Mouse (Mus musculus) mouse trophoblast stem cell (cell line): ENCODE measurements around the gene Ndrg2.

Experiments
- in situ Hi-C, 2 experiments: fragments of 300-500 bp; cut with MseI, MboI; formaldehyde crosslinking; loops; 2 replicates in 1 of 2; 3 replicates in 1 of 2; pipeline ENCODE4 v1.15.1; 2025

Gene Ndrg2

GRCm38 (mm10) chr14:51913062-51913959 lies 647 bp downstream of the Ndrg2 start:
- in situ Hi-C loops = loop anchor here in 1 of 2 experiments (5.0 kb wide), 1 partner anchor 89 kb away; no protein-coding TSS in a partner anchor

DNA sequence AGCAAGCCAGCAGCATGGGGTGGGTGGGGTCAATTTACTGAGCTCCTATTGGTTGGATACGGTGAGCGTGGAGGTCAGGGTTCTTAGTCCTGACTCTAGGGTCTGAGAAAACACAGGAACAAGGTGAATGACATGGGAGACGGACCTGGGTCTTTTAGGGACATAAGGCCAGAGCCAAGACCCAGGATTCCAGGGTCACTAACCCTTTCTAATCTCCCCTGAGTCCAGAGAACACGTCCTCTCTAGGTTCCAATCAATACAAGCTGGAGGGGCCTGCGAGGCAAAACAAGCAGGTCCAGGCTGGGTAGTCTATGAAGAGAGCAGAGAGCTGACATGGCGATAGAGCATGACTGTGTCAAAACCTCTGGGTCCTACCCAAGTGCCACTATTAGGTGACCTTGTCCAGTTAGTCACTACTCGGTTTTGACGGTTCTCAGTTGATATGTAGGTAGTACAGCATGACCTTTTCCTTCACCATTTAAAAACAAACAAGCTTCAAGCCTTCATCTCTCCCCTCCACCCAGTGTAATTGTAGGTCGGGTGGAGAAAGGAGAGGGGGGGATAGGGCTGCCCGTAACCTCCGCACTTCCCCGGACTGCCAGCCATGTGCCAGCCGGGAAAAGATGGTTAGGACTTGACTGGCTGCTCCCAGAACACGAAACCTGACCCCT lies 1.4 kb downstream of the Ndrg2 start:
- in situ Hi-C loops = loop anchor here in 1 of 2 experiments (5.0 kb wide), 1 partner anchor 90 kb away; no protein-coding TSS in a partner anchor

GRCm38 (mm10) chr14:51911301-51911700 lies 2.7 kb downstream of the Ndrg2 start:
- in situ Hi-C loops = loop anchor here in 1 of 2 experiments (5.0 kb wide), 1 partner anchor 91 kb away; no protein-coding TSS in a partner anchor

GRCm38 (mm10) chr14:51906102-51906501 lies 7.9 kb downstream of the Ndrg2 start:
- in situ Hi-C loops = loop anchor here in 1 of 2 experiments (10.0 kb wide), 1 partner anchor 99 kb away; no protein-coding TSS in a partner anchor

DNA sequence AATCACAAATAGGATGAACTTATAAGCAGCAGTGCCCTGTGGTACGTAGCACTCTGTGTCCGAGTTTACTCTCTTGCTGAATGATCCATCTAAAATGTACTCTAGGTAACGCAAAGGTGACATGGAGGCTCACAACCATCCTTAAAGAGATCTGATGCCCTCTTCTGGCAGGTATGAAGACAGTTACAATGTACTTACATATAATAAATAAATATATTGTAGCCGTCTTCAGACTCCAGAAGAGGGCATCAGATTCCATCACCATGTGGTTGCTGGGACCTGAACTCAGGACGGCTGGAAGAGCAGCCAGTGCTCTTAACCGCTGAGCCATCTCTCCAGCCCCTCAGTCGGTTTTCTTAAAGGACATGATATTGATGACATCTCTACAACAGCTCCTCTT lies 9.3 kb downstream of the Ndrg2 start:
- in situ Hi-C loops = loop anchor here in 1 of 2 experiments (10.0 kb wide), 1 partner anchor 100 kb away; no protein-coding TSS in a partner anchor

- in situ Hi-C loops = loop anchor here in 1 of 2 experiments (10.0 kb wide), 1 partner anchor 101 kb away; no protein-coding TSS in a partner anchor
Measured at GRCm38 (mm10) chr14:51903782-51904181, 10.2 kb downstream of the Ndrg2 start.

DNA sequence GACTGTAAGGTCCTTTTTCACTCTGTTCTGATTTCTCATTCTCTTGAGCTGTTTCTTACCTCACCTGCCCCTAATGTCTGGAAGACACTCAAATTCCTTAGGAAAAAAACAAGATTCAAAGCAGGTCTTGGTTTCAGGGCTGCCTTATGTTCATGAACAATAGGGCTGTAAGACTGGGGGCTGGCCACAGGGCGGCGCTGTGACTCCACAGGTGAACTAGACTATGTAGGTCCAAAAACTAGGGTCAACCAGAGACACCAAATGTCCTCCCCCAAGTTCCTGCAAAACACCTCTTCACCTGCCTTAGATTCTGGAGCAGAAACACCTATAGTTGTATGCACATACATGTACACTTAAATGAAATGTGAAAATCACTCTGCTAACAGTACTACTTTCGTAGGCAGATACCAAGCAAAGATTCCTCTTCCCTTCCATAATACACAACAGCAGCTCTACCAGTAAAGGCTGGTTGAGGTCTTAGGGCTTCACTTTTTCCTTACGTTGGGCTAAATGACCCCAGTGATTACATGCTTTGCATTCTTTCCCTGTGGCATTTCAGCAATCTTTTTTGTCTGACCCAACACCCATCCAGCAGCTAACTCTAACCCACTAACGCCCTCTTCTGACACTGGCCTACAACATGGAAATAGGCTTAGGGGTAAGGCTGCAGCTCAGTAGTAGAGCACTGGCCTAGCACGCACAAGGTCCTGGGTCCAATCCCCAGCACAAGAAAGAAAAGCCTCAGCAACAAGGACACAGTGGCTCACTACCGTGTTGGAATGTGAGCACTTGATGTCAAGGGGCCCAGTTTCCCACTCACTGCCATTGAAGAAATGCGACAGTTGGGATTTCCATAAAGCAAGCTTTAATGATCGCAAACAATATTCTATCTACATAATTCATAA lies 10.9 kb downstream of the Ndrg2 start:
- in situ Hi-C loops = loop anchor here in 1 of 2 experiments (10.0 kb wide), 1 partner anchor 102 kb away; no protein-coding TSS in a partner anchor

GRCm38 (mm10) chr14:51899351-51899750 lies 14.6 kb downstream of the Ndrg2 start:
- in situ Hi-C loops = no loop called here

DNA sequence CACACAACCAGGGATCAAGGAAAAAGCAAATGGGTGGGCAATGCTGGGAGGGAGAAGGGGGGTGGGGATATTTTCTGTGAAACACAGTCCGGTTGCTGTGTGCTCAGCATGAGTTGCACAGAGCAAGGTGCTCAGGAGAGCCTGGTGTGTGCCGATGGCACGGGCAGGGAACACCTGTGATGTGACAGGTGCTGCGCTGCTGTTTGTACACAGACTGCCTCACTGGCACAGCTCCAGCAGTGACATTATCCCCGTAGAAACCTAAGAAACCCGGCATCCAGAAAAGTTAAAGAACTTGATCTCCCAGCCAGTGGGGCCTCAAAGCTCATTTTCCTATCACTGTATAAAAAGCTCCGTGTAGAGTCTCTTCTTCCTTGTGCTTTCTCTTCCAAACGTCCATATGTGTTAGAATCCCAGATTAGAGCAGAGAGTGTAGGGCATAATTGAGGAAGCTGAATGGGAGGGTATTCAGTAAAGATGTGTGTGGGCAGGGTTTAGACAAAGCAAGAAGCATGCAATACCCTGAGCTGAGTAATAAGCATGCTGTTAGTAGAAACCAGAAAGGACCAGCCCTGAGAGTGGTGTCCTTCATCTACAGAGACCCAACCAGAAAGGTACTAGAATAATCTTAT lies 17.3 kb downstream of the Ndrg2 start:
- in situ Hi-C loops = no loop called here

DNA sequence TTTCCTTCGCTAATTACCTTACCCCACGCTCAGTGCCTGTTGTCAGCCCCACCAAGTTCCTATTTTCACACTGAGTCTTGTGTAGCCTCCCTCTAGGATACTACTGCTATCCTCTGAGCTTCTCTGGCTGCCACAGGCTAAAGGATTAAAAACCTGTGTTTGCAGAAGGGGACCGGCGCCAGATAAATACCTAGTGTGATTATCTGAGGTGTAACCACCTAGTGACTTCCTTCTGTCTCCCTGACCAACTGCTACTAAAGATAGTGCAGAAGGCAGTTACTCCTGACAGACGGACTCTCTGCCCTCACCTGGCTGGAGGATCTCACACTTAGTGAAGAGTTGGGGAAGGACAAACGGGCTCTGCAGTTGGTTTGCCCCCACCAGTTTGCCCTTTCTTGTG lies 17.9 kb downstream of the Ndrg2 start:
- in situ Hi-C loops = no loop called here

GRCm38 (mm10) chr14:51895071-51895470 lies 18.9 kb downstream of the Ndrg2 start:
- in situ Hi-C loops = no loop called here

GRCm38 (mm10) chr14:51893809-51894208 lies 20.1 kb downstream of the Ndrg2 start:
- in situ Hi-C loops = no loop called here

DNA sequence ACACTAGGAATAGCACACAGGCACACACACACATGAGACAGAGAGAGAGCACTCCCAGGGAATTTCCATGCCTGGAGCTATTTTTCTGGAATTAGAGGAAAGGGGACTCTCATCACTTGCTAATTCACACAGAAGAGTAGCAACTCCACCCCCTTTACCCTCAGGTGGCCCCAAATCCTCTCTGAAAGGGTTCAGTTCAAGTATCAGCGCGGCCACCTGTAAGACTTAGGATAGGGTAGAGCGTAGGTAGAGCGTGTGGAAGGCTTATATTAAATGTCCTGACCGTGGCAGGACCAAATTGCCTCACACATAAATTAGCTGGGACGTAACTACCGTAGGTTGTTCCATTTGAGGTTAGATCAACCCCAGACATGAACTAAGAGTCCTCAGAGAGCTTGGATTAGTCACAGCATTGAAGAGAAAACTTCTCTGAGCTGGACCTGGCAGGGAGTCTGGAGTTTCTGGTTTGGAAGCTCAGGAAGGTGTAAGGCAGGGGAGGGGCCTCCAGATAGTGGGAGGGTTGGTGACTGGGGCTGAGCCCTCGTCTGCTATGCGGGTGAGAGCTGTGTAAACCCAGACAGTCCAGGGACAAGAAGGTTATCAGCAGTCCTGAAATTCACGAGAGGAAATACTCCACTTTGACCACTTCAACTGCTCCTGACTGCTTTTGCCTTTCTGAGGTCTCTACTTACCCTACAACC lies 20.7 kb downstream of the Ndrg2 start:
- in situ Hi-C loops = no loop called here

DNA sequence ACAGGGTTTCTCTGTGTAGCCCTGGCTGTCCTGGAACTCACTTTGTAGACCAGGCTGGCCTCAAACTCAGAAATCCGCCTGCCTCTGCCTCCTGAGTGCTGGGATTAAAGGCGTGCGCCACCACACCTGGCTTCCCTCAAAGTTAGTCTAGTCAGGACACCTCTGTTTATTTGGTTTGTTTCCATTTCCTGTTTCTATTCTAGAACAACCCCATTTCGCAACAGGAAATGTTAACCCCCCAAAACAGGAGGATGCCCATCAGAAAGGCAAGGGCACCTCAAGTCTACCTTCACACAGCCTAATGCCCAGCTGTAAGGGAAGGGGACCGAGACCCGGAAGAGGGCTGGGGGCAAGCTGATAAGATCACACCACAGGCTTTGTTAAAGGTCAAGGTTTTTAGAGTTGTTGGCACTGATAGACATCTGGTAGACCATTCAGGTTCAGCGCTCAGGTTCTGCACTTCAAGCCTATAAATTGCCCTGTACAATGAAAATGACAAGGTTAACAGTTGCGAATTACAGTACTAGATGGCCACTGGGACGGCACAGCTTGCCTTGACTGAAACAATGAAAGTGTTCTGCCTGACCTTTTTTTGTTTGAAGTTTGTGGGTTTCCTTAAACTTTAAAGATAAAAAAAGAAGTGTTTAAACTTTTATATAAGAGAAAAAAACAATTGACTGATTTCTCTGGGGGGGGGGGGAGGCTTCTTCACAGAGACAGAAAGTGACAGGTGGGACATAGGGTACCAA lies 21.6 kb downstream of the Ndrg2 start, which contains the start of gene Slc39a2:
TSS of gene Slc39a2 (plus strand) at position 699 of the 749 bp plus-strand sequence.
- in situ Hi-C loops = no loop called here

DNA sequence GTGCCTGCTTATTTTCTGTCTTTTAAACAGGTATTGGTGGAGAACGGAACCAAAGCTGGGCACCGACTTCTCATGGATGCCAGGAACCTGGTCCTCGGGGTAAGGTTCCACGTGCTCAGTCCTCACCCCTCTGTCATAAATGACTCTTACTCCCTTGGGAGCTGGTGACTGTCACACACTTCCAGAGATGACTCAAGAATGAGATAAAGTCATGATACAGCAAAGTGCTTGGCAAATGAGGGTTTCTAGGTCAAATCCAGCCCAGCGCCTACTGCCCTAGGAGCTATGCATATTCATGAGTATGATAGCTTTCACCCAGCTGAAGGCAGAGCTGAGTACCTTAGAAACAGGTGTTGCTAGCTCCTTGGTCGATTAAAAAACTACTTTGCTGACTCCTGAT lies 24.1 kb downstream of the Ndrg2 start:
- in situ Hi-C loops = no loop called here

DNA sequence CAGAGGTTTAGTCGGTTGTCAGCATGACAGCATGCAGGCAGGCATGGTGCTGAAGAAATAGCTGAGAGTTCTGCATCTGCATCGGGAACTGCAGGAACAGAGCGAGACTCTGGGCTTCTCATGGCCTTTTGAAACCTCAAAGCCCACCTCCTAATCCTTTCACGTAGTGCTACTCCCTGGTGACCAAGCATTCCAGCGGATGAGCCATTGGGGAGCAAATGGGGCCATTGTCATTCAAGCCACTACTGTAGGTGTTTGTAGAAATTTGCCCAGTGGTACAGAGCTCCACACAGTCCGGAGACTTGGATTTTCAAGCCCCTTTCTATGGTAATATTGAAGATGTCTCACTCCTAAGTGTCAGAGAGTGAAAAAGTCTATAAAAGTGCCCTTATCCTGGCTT lies 27.9 kb downstream of the Ndrg2 start:
- in situ Hi-C loops = no loop called here

GRCm38 (mm10) chr14:51884598-51885331 lies 29.2 kb downstream of the Ndrg2 start, which contains the start of gene Mettl17:
TSS of gene Mettl17 (plus strand) at chr14:51884842.
- in situ Hi-C loops = no loop called here

DNA sequence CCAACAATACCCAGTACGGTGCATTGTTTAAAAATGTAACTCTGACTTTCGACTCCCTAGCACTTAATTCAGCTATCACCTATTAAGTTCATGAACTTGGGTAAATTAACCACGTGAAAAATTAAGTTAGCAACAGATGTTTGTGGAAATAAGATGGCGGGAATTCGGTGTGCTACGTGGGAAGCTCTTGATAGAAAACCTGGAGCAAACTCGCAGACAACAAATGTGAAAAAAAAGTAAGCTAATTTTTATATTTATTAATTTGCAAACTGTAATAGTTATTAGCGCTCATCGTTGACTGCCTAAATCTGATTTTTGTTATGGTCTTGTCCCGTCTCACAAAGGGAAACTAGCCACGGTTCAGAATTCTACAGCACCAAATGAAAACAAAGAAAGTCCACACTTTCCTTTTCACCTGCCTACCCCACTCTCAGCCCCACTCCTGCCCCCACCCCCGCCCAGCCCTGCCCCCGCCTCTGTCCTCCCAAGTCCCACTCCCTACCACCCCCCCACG lies 29.9 kb downstream of the Ndrg2 start:
- in situ Hi-C loops = no loop called here
